Mouse (Mus musculus) frontal cortex, adult 2 months (tissue): Measurements from ENCODE around the gene Hipk3. TPM values are rescaled to one million over a fixed set of nuclear protein-coding genes. Genes with fewer than 3 reads are reported as not detected.

Source experiments
- DNase-seq, 2 experiments: peaks; one replicate each; pipeline ENCODE4 v3.0.0; 2022; ENCODE audit warnings: low spot score in 1 of 2; ENCODE audit errors: extremely low spot score in 1 of 2
- polyA plus RNA-seq: library from polyadenylated mRNA; depleted of rRNA; stranded (reverse); fragments of >200 nt; gene quantifications from 2 replicates; pipeline ENCODE4 v1.2.3, GENCODE M21; 2012

Hipk3 gene
- polyA plus RNA-seq, 1 experiment: 33.3 TPM

DNA sequence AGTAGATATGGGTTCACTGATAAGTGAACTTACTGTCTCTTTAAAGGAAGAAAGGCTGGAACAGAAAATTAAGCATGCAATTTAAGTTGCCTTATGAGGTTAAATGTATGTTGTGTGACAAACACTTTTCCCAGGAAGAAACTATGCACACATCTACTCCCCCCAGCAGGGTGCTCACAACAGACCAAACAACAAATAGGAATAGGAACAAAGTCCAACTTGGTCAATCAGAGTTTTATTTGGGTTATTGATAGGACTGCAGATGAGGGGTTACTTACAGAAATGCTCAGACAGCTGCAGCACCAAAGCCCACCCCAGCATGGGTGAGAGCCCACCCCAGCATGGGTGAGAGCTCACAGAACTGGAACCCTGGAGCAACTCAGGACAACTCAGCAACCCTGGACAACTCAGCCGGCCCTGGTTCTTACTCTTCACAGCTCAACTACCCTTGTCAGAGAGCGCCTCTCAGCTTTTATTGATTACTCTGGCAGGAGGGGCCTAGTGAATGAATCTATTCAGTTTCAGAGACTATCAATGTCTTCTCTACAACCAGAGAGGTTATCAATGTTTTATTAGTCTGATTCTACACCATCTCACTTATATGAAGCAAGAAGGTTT, 16.7 kb downstream of the Hipk3 start:
- no peak for DNase-seq

DNA sequence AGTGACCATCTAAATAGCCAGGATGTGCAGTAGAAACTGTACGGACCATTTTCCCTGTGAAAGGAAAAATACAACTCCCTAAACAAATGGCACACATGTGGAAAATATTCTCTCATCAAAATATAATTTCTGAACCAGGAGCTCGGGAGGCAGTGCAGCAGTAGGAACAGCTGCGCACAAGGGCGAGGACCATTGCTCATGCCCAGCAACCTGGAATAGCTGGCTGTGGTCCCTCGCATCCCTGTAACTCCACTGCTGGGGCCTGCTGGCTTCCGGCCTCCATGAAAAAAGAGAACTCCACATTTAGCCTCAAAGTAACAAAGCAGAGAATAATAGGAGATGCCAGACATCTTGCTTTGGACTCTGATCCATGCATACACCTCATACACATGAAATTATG, 22.2 kb downstream of the Hipk3 start:
- no peak for DNase-seq

- no peak for DNase-seq
These were observed 23.1 kb downstream of the Hipk3 start for GRCm38 (mm10) chr2:104471161-104471560.

GRCm38 (mm10) chr2:104470536-104470935, 23.7 kb downstream of the Hipk3 start:
- DNase-seq: no peak

DNA sequence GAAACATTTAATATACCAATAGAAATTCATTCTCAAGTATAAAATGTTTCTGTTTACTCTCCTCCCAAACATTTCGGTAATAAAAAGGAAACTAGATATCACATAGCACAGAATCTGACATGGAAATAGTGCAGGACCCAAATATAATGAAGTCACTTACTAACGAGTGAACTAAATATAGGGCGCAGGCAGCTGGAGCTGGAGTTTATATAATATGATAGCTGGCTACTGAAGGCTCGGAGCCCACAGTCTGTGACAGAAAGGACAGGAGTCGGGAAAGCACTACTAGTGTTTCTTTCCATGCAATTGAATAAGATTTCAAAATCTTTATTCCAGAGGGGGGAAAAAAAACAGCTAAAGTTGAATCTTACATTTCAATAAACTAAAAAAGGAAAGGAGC, 25.8 kb downstream of the Hipk3 start:
- peak; percentile 27 to 55 for DNase-seq

DNA sequence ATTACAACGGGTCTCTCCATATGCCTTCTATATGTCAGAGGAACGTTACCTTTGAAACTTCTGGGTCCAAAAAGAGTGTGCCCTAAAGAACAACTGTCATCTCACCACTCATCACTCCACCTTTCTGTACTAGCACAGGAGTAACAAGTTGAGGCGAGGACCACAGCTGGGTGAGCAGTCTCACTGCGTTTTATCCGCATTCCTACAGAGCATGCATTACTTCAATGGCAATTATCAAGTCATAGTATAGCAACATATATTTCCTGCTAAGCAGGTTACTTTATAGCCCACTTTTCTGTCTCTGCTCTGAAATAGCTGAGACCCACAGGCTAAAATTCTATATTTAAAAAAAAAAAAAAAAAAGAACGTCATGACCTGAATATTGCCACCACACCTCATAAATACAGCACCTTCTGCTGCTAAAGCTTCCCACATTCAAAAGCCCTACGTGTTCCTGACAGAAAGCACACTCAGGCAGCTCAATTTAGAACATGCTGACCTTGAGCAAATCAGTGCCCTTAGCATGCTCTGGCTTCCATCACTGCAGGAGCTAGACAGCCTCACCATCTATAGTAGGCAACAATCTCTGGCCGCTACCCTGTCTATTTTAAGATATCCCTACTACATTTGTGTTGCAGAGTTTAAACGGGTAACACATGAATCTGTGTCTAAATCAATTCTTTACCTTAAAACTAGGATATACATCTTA, 27.2 kb downstream of the Hipk3 start:
- no peak for DNase-seq

GRCm38 (mm10) chr2:104465639-104466430, 28.4 kb downstream of the Hipk3 start:
- no peak for DNase-seq

- no peak for DNase-seq
These were observed 34.2 kb downstream of the Hipk3 start for GRCm38 (mm10) chr2:104460021-104460420.

- no peak for DNase-seq
These were observed 35.5 kb downstream of the Hipk3 start for GRCm38 (mm10) chr2:104458569-104459332.

GRCm38 (mm10) chr2:104457106-104457505, 37.1 kb downstream of the Hipk3 start:
- no peak for DNase-seq

DNA sequence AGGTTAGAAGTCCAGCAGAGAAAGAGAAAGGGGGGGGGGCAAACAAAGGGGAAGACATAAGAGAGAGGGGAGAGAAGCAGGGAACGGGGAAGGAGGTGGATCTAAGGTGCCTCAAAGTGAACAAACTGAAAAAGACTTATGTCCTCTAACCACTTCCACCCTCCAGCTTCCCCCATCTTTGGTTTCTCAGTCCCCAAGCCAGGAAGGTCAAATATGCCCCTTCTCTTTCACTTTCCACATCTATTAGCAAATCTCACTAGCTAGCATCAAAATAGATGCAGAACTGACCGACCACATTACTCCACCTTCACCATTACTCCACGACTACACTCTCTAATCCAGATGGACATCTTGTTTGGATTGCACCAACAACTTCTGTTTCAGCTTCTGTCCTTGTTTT, 43.6 kb downstream of the Hipk3 start:
- DNase-seq: no peak

DNA sequence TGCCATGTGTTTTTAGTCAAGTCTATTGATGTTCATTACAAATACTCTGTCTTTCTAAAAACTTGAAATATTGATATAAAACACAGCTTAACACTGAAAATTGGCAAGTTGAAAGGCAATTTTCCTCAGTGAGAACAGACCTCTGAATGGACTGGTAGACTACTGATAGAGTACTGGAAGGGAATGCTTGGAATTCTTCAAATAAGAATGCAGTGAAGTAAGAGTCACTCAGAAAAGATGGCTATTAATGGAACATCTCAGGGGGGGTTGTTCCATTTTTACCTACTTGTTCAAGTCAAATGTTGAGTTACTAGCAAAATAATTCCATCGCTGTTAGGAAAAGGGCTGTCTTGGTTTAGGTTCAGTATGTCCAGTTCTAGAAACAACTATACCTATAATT, 45.1 kb downstream of the Hipk3 start:
- DNase-seq: no peak

DNA sequence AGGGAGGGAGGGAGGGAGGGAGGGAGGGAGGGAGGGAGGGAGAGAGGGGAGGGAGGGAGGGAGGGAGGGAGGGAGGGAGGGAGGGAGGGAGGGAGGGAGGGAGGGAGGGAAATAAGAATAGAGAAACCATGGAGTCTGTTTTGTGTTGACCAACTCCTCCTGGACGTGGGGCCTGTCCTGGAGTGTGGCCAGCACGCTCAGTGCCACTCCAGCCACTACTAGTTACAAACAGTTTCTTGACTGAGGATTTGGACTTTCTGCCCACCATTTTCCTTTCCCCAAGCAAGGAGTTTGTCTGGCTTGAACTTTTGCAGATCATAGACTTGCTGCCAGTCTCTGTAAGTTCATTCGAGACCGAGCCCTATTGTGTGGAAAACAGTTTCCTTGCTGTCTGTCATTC, 46.0 kb downstream of the Hipk3 start:
- no peak for DNase-seq

- no peak for DNase-seq
These were observed 48.2 kb downstream of the Hipk3 start for GRCm38 (mm10) chr2:104446016-104446415.

- peak; percentile 49 to 80 for DNase-seq
These were observed 49.5 kb downstream of the Hipk3 start for GRCm38 (mm10) chr2:104444776-104445175.

- no peak for DNase-seq
These were observed 51.9 kb downstream of the Hipk3 start for GRCm38 (mm10) chr2:104442341-104442740.

DNA sequence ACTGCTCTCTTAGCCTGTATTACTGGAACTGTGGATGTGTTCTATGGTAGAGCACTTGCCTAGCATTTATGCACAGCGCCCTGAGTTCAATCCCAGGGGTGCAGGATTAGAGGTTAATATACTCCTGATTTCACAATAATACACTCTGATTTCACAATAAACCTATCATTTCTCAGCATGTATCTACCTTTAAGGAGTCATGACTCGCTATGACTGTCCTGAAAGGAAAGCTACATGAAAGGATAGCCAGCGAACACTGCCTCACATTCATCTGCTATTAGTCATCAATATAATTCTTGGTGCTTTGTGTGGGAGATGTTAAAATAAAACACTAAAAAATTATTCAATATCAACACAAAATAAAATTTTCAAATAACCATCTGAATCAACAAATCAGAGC, 58.0 kb downstream of the Hipk3 start:
- no peak for DNase-seq

- DNase-seq: no peak
These were observed 63.2 kb downstream of the Hipk3 start for GRCm38 (mm10) chr2:104431067-104431466.

- DNase-seq: no peak
These were observed 63.7 kb downstream of the Hipk3 start for GRCm38 (mm10) chr2:104430566-104430965.

DNA sequence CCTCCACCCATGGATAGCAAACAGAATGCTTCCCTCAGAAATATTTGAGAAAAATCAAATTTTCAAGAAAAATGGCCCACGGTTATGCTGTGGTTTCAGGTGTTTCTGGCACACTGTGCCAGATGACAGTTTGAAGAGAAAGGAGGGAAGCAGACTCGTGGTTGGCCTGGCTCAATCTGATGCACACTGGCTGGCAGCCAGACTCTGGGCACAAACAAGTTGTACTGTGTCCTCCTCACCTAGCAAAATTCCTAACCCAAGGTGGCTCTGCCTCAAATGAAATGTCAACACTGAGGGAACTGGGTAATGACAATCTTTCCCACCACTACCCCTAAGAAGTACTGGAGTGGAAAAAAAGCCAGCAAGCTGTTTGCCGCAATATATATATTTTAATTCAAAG, 68.1 kb downstream of the Hipk3 start:
- DNase-seq: no peak

- peak in 1 of 2 experiments; percentile 70 for DNase-seq
These were observed 72.0 kb downstream of the Hipk3 start for GRCm38 (mm10) chr2:104422230-104422629.
